Mouse (Mus musculus) cerebral cortex, adult 2 months (tissue): Measurements from ENCODE around the gene Scrg1.

Experiments
- WGBS: fragments of 180-500 bp; shearing (Covaris S2); methylation state at CpG from one replicate; pipeline ENCODE4 v1.1.7; 2018; 5-methylcytosine and 5-hydroxymethylcytosine counted together

Scrg1 gene

DNA sequence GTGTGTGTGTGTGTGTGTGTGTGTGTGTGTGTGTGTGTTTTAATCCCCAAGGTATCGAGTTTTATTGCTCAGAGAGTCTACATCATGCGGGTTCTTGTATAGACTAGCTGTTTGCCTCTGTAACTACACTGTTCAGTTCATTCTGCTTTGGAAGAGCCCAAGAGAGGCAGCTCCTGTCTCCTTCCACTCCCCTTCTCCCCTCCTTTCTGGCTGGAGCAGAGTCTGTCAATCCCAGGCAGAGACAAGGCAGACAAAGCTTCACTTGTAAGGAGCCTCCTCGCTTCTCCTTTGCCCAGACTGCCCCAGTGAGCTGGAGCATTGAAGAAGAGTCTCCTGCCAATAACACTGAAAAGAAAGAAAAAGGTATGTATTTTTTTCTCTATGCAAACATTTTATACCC is at the start of gene Scrg1:
Scrg1 (plus strand) TSS at position 159 of the 400 bp plus-strand sequence.
- 85% methylated on average over 3 of the region's 3 CpGs for WGBS

DNA sequence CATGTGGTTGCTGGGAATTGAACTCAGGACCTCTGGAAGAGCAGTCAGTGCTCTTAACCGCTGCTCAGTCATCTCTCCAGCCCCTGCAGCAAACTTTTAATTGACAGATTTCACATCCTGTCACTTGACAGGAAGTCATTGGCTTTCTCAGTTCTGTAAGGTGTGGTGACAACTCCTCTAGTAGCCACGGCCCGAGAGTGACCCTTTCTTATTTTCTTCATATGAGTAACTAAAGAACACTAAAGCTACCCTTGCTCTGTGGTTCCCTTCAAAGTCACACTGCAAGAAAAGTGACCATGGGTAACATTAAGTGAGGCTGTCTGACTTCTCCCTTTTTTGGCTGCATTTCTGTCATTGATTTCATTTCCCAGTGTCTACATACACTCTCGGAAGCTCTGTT is 49.4 kb upstream of the Scrg1 start:
- 84% methylated on average over 4 of the region's 4 CpGs for WGBS

DNA sequence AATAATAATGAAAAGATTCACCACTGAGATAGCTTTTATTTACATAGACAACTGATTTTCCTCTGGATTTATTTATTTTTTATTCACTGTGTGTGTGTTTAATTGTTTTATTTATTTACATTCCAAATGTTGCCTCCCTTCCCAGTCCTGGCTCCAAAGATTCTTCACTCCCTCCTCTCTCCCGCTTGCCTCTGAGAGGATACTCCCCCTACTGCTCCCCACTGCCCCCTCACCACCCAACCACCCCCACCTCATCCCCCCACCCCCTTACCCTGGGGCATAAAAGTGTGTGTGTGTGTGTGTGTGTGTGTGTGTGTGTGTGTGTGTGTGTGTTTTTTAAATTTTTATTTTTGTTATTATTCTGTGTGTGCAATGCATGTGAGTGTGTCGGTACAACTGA is 46.4 kb upstream of the Scrg1 start:
- 61% methylated on average over 2 of the region's 2 CpGs for WGBS

DNA sequence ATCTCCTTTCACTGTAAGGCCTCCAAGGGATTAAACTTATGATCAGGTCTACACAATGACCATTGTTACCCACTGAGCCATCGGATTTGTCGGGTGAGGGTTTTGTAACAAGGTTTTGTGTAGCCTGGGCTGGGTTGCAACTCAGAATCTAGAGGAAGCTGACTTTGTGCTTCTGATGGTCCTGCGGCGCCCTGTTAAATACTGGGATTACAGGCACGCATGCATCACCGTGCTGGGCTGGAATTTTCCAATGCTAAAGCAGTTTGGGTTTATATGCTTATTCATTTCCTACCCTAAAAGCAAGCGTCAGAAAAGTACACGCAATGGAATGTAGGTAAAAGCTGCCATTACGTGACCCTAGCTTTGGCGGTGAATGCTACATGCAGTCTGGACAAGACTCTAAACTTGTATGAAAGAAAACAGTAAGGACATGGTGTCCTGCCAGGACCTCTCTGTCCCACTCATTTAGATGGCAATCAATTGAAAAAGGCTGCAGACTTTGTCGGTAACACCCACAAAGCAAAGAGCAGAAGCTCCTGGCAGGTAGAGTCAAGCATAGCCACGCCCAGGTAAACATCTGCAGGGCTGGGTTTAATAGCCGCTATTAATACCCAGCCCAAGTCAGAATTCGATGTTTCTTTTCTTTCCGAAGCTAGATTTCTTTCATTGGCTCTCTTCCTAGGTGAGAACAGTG is 45.8 kb upstream of the Scrg1 start:
- 25% methylated on average over 15 of the region's 15 CpGs for WGBS

DNA sequence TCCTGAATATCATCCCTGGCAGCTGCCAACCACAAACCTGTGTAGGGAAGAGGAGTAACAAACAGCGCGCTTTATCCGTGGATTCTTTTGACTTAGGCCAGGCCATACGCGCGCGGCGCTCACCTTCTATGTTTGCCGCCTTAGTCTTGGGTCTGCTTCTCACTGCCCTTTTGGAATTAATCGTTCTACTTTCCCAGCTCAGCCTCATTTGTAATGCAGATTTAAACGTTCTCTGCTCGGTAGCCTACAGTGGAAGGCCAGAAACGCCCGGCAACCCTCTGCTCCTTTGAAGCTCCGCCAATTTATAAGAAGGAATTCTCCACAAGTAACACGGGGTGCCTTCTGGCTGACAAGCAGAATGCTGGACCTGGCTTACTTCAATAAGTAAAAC is 45.3 kb upstream of the Scrg1 start:
- WGBS: 22% methylated on average over 16 of the region's 16 CpGs

DNA sequence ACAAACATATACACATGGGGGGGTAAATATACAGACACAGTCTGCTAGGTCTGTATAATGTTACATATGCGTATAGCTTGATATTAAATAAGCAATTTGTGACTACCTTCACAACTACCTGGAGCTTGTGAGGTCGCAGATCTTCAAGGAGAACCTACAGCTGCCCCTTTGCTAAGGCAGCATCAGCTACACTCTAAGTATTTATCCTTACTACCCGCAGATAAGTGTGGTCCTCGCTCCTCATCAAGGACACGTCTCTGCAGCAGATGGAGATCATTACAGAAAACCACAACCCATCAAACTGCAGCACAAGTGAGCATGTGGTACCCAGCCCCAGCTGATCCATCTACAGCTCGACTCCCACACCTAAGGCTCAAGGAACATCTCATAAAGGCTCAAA is 44.4 kb upstream of the Scrg1 start:
- WGBS: 85% methylated on average over 6 of the region's 6 CpGs

DNA sequence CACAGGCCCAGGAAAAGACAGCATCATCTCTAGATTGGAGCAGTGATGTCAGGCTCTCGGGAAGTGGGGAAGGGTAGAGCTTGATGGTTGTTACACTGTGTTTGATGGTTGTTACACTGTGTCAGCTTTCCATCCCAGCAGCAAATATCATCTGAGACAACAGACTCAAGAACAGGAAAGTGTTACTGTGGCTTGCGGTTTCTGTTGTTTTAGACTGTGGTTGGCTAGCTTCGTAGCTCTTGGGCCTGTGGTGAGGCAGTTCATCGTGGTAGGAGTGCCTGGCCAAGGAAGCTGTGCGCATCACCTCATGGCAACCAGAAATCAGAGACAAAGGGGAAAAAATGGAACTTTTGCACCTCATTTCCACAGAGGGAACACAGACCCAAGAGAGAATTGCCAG is 38.9 kb upstream of the Scrg1 start:
- 96% methylated on average over 5 of the region's 5 CpGs for WGBS

DNA sequence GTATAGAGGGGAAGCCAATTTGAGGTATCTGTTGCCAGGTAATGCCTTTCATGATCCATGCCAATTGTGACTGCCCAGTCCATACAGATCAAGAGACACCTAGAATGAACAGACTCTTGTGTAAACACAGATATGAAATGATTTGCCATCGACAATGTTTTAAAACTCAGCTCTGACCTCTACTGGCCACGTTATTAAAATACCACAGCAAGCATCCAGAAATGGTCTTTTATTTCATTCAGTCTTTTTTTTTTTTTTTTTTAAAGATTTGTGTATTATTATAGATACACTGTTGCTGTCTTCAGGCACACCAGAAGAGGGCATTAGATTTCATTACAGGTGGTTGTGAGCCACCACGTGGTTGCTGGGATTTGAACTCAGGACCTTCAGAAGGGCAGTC is 29.6 kb upstream of the Scrg1 start:
- 15% methylated on average over 3 of the region's 3 CpGs for WGBS

DNA sequence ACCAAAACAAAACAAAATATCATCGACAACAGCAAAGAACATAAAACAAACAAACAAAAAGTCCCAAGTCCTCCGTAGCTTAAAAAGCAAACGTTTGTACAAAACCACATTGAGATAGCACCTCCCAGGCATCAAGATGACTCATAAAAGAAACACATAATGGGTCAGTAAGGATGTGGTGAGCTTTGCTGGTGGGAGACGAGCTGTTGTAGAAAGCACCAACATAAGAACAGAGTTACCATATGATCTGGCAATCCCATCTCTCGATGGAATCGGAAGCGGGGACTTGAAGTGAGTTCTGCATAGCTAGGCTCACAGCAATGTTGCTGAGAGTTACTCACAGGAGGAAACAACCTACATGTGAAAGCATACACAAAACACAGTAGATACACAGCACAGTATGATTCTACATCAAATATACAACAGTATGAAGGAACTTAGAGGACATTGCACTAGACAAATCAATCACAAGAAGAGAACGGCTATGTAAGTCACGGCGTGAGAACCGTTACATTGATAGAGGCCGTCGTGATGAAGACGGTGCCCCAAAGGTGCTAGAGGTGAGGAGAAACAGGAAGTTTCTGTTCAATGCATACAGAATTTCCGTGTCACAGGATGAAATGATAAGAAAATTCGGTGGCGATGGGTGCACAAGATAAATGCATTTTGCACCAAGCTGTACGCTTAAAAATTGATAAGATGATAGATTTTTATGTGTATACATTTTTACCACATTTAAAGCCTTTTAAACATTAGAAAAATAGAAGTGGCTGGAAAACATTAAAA is 27.9 kb upstream of the Scrg1 start:
- WGBS: 69% methylated on average over 18 of the region's 18 CpGs

DNA sequence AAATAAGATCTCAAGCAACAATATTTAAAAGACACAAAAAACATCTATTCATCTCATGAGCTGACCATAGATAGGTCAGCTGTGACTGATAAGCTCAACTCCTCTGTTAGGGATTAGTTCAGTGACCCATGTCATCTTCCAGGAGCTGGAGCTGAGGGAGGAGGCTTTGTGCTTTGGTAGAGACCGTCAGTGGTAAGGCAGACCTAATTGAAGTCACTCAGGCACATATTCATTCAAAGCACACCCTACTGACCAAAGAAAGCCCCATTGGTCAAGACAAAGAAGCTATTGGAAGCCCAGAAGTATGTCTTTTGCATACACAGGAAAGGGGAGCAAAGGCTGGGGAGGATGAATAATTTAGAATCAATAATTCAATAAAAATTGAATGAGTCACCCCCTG is 27.2 kb upstream of the Scrg1 start:
- 31% methylated on average over 1 of the region's 1 CpGs for WGBS

DNA sequence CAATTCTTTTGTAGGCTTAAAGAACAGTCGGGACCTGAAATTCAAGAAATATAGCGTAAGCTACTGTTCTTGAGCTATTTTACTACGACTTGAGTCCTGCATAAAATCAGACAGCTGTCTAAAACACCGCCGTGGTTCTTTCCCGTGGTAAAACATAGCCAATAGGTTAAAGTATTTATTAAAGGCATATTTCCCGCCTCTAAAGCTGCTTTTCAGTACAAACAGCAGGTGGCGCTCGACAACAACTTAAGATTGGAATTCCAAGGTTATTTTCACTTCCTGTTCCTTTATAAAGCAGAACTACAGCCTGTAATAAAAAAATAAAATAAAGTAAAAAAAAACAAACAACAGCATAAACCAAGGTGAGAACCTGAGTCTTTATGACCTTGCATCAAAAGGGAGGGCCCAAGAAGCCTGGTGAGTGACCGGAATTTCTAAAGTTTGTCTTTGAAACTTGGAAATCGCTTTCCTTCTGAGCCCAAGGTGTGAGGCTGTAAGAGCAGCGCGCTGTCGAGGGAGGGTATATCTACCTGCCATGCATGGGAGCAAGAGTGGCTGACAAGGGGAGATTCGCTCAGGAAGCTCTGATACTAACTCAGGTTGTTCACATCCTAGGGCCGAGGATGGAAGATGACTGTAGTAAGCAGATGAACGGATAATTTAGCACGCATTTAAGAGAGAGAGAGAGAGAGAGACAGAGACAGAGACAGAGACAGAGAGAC is 26.4 kb upstream of the Scrg1 start:
- WGBS: 27% methylated on average over 18 of the region's 18 CpGs

DNA sequence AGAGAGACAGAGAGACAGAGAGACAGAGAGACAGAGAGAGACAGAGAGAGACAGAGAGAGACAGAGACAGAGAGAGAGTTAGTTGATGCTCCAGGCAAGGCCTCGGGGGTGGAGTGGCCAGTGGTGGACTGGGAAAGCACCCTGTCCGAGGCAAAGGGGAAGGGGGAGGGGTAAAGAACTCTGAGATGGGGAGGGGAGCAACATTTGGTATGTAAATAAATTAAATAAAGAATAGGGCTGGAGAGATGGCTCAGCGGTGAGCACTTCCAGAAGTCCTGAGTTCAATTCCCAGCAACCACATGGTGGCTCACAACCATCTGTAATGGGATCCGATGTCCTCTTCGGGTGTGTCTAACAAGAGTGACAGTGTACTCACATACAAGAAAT is 25.8 kb upstream of the Scrg1 start:
- WGBS: 56% methylated on average over 5 of the region's 5 CpGs

DNA sequence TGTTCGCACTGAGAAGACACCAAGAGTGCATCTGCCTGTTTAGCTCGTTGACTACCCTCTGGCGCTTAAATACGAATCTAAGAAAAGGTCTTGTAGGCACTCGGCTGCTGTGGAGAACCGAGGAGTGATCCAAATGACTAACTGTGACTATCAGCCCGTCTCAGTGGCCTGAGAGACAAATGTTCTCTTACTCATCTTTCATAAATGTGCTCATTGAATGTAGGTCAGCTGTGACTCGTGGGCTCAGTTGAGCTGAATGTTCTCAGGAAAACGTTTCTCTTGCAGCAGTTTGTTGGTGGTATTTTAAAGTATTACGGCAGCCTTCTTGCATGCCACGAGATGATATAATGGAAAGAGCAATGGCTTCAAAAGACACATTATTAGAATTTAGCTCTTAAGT is 24.8 kb upstream of the Scrg1 start:
- WGBS: 47% methylated on average over 11 of the region's 11 CpGs

DNA sequence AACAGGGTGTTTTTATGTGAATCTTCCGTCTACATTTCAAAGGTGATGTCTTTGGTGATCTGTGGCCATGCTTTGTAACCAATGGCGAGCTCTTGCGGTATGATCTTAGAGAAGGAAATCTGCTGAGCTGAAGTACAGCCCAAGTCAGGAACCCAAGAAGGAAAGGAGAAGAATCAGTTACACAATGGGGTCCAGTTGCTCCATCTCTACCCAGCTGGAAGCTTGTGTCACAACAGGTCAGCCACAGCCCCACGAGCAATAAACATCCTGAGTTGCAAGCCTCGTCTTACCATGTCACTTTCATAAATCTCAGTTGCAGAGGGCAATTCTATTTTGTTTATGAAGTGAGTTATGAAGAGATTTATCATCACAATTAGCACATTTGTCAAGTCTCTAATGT is 22.9 kb upstream of the Scrg1 start:
- 89% methylated on average over 5 of the region's 5 CpGs for WGBS

DNA sequence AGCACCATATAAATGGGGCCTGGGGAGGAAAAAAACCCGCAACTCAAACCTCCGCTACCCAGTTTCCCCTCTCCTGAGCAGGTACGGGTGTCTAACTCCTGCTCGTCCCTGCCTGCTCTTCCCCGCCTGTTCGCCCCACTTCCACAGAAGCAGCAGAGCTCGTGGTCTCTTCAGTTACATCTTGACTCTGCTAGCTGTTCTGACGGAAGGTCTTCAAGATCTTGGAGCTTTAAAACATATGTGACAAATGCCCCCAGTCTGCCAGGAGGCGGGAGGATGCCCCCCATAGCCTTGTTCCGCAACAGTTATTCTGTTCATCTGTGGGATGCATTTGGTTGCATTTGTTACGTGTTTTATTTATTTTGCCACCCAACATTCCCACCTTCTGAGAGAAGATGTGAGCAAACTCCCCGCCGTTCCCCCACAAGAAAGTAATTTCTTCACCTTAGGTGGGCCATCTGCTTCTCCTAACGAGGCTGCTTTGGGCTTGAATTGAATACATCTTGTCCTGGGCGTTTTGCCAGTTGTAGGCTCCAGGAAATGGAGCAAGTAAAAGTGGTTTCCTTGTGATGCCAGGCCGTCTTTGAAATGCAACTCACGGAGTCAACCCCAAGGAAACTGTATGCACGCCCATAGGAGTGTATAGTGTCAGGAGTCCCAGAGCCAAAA is 19.8 kb upstream of the Scrg1 start:
- 25% methylated on average over 18 of the region's 18 CpGs for WGBS

DNA sequence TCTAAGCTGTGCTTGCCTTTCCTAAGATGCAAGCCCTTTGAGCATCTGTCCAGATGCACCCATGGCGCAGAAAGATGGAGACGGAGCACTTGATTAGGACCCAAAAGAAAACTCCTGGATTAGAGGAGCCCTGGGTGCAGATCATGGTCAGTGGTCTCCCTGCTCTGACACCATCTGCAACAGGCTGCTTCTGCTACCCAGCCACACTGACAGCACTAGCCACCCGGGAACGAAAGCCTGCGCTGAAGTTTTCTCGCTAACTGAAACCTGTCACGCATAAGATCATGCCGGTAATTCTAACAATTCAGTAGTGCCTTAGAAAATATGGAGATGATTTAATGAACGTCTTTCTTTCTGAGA is 19.3 kb upstream of the Scrg1 start:
- 62% methylated on average over 9 of the region's 9 CpGs for WGBS

DNA sequence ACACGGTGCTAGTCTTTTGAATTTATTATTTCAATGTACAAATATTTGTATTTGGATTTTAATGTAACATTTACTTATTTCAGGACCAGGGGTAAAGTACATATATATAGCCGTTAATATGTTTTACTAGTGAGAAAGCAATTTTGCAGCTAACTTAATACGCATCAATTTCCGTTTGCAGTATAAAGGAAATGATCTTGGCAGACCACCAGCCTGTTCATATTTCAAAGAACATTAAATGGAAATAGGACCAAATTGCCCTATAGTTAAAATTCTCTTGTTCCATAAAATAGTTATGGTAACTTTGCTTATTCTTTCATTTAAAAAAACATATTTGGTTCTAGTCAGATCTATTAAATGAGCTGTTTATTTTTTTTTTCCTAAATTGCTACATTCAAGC is 14.6 kb upstream of the Scrg1 start:
- WGBS: 82% methylated on average over 4 of the region's 4 CpGs

DNA sequence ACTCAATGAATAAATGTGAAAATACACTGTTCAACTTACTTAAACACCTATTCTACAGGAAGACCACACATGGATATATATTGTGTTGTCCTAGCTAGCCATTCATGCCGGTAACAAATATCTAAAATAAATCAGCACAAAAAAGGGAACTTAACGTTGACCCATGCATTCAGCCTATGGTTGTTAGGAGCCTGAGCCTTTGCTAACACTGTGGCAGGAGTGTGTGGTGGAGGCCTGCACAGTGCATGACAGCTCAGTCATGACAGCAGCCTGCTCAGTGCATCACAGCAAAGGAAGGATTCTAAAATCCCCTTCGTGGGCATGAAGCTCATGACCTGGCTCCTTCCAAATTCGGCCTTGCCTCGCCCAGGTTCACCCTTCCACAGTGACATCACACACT is 14.2 kb upstream of the Scrg1 start:
- WGBS: 88% methylated on average over 5 of the region's 5 CpGs

DNA sequence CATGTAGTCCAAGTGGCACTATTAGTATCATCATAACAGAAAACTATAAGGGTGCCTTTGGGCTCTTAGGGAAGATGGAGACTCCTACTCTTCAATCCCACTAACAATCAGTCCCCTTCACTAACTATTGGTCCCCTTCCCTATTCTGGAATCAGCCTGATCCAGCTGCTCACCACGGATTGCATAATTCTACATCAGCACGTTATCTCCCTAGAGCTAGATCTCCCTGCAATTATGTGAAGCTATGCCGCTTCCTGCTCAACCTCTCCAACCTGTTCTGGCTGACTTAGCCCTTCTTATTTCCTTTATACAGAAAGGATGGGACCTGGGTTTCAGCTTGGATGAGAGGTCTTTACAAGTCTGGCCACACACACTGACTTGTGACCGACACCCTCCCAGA is 12.4 kb upstream of the Scrg1 start:
- 85% methylated on average over 4 of the region's 4 CpGs for WGBS

DNA sequence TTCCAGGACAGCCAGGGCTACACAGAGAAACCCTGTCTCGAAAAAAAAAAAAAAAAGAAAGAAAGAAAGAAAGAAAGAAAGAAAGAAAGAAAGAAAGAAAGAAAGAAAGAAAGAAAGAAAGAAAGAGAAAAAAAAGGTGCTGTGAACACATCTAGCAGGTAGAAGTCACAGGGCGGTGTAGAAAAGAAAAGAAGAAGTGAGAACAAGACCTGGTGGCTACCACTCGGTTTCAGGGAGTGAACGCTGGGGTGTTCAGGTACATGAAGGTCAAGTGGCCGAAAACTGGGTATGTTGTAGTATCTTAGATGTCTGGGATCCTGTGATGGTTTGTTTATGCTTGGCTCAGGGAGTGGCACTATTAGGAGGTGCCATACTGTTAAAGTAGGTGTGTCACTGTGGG is 9.8 kb upstream of the Scrg1 start:
- WGBS: 95% methylated on average over 4 of the region's 5 CpGs

DNA sequence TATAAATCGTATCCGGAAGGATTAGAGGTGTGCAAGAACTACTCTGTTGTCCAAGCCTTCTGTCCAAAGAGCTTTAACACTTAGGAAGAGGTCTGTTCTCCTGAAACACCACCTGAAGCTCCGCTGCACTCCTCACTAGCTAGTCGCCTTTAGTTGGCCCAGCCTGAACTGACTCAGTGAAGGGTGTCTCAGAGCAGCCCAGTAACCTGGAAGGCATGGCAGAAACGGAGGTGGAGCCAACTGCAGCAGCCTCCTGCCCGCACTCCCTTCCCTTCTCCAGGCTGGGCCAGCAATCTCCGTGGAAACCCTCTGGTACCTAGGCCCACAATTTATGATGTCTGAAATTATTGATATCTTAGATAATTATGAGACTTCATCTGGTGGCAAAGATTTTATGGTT is 5.0 kb upstream of the Scrg1 start:
- WGBS: 88% methylated on average over 7 of the region's 7 CpGs

DNA sequence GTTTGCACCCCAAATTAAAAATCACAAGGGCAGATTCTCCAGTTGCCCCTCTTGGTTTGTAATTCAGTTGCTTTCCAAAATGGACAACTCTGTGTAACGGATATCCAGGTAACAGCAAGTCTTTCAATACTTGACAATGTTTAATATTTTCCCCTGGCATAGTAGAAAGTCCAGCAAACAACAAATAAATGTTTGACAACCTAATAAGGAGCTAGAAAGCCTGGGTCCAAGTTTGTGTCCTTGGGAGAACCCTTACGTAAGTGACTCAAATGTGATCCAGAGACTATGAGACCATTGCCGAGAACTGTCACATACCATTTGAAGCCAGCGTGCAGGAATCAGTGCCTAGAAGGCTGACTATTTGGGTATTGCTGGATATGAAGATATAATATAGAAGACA is 3.8 kb upstream of the Scrg1 start:
- 96% methylated on average over 4 of the region's 4 CpGs for WGBS

DNA sequence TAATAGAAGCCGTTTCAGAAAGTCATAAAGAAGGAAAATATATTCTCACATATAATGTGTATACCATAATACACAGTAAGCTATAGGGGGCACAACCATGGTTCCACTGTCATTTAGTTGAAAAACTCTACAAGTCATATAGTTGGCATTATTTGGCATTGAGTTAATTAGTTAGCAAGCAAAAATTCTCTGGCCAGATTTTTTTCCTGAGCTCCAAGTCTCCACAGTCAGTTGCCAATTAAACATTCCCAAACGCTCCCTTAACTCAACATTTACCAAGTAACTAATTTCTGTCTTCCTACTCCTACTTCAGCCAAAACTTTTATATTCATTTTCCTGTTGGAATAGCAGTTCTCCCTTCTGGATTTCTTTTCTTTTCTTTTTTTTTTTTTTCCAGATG is 2.4 kb upstream of the Scrg1 start:
- WGBS: 89% methylated on average over 2 of the region's 2 CpGs
